Mouse (Mus musculus) mature B cell (primary cell): ENCODE measurements around the gene Caln1.

Source experiments
- in situ Hi-C: fragments of 300-500 bp; cut with MboI; formaldehyde crosslinking; loops from 2 replicates; pipeline ENCODE4 v1.14.3; 2019

Caln1 gene

DNA sequence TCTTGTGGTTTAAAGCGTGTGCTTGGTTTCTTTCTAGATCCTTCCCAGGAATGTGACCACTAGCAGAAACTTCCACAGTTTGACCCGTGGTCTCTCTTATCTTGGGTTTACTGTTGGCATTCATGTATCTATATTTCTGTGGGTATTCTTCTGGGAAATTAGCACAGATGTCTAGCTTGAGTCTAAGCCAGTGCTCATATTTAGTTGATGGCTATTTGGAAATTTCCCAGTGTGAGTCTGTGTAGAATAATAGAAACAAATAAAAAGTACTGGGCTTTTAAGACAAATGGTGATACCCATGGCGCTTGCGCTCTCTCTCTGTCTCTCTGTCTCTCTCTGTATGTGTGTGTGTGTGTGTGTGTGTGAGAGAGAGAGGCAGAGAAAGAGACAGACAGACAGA is 330.2 kb downstream of the Caln1 start:
- in situ Hi-C loops = no loop called here

GRCm38 (mm10) chr5:130701777-130702176 is 332.5 kb downstream of the Caln1 start:
- in situ Hi-C loops = no loop called here

DNA sequence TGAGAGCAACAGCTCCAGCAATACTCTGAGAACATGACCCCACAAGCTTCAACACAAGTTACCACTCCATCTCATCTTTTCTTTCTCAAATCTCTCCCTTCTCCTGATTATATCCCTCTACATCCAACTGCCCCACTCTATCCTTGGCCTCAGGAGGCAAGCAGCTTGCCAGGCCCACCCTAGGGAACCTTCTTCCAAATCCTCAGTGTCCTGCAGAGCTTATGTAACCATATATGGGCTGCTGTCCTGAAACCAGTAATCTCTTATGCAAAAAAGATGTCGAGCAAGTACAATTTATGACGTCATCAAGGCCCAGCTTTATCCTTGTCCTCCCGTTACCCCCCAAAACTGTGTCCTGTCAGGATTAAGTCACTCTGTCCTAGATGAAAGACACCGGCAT is 333.1 kb downstream of the Caln1 start:
- in situ Hi-C loops = no loop called here

DNA sequence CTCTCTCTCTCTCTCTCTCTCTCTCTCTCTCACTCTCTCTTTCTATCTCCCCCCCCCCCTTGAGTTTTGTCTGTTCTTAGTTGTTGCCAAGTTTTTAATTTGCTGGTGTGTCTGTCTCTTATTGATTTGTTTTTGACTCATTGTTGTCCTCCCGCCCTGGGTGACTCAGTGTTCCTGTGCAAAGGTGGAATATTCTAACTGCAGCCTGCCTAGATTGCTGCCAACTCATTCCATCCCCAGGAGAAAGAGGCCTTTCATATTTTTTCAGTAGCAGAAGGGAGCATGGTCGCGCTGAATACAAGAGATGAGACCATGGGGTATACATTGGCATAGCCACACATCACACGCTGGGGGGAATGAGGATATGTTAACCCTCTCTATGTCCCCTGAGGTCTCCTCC is 335.6 kb downstream of the Caln1 start:
- in situ Hi-C loops = no loop called here

- in situ Hi-C loops = no loop called here
These were observed 337.1 kb downstream of the Caln1 start for GRCm38 (mm10) chr5:130706202-130706855.

DNA sequence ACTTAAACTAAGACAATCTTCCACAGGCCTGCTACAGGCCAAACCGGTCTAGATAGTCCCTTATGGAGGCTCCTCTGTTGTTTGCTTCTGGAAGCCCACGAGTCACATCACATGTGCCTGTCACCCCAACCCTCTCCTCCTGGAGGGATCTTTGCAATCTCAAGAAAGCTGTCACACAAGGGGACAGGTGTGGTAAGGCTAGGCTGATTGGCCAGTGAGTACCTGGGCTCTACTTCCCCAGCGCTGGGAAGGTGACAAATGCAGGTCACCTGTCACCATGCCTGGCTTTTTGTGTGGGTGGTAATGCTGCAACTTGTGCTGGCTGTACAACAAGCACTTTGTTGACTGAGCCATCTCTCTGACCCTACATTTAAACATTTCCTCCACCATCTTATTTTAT is 338.5 kb downstream of the Caln1 start:
- in situ Hi-C loops = no loop called here

DNA sequence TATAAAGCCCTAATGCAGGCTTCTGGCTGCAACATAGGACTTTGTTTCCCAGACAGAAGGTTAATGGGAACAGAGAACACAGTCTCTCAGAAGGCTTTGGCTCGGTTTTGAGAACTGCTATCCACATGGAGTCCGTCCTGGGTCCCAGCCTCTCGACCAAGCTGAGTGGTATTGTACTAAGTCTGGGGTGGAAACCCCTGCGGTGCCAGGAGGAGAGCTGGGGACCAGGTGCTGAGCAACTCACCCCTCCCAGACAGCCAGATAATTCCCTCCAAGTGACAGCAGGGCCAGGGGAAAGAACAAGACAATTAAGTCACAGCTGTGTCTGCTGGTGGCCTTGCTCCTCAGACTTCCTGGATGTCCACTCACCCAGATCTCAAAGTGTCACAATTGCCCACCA is 339.4 kb downstream of the Caln1 start:
- in situ Hi-C loops = no loop called here

- in situ Hi-C loops = no loop called here
These were observed 342.4 kb downstream of the Caln1 start for GRCm38 (mm10) chr5:130711643-130712042.

GRCm38 (mm10) chr5:130712281-130712680 is 343.0 kb downstream of the Caln1 start:
- in situ Hi-C loops = no loop called here

- in situ Hi-C loops = no loop called here
These were observed 345.9 kb downstream of the Caln1 start for GRCm38 (mm10) chr5:130715181-130715580.

GRCm38 (mm10) chr5:130718385-130718784 is 349.1 kb downstream of the Caln1 start:
- in situ Hi-C loops = no loop called here

GRCm38 (mm10) chr5:130742171-130742570 is 372.9 kb downstream of the Caln1 start:
- in situ Hi-C loops = no loop called here

GRCm38 (mm10) chr5:130757517-130757916 is 388.3 kb downstream of the Caln1 start:
- in situ Hi-C loops = no loop called here

- in situ Hi-C loops = no loop called here
These were observed 396.5 kb downstream of the Caln1 start for GRCm38 (mm10) chr5:130765784-130766183.

DNA sequence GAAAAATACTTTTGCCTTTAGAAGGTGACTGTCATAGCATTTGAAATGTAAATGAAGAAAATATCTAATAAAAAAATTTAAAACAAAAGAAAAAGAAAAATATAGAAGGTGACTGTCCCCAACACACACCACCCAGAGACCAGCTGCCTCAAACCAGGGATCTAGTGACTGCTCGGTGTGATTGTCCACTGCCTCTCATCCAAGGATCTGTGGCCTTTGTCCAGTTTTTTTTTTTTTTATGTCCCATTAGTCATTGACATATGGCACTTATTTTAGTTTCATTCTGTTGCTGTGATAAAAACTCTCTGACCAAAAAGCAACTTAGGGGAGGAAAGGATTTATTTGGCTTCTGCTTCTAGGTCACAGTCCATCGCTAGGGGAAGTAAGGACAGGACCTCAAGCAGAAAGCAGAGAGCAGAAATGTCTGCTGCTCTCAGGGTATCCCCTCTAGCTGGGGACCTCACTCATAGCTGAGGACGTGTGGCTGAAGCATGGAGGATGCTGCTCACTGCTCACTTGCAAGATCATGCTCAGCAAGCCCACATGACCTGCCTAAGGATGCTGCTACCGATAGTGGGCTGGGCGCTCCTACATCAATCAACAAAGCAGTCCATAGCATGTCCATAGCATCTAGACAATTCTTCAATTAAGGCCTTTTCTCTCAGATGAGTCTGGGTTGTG is 401.9 kb downstream of the Caln1 start:
- in situ Hi-C loops = no loop called here

GRCm38 (mm10) chr5:130772491-130772890 is 403.2 kb downstream of the Caln1 start:
- in situ Hi-C loops = no loop called here

- in situ Hi-C loops = no loop called here
These were observed 405.7 kb downstream of the Caln1 start for GRCm38 (mm10) chr5:130774946-130775345.

GRCm38 (mm10) chr5:130792755-130793452 is 423.6 kb downstream of the Caln1 start:
- in situ Hi-C loops = no loop called here

DNA sequence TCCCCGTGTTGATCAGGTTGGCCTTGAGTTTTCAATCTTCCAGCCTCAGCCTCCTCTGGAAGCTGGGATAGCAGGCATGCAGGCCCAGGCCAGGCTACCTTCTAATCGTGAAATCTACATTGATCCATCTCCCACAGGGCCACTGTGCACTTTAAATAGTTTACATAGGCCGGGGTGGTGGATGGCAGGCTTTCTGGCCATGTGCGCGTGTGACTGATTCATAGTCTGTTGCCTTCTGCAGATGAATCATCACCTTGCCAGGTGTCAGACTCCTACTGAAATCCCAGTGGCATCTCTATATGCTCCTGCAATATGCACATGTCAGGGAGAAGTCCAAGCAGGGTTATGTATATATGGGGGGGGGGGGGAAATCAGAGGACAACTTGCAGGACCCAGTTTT is 428.5 kb downstream of the Caln1 start:
- in situ Hi-C loops = no loop called here

DNA sequence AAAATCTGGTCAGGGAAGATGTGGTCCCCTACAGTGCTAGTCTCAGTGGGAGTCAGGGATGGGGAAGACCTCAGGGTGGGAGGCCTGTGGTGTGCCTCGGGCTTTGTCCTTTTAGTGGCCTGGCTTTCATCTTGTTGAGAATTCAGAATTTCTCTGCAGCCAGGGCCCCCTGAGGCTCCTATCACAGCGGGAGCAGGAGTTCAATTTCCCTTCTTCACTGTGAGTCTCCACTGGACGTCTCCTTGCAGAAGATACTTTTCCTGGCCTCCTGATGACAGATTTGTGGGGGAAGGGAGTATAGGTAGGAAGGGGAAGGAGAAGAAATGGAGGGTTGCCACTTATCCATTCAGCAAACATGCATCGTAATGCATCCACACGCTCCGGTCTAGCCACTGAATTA is 441.1 kb downstream of the Caln1 start:
- in situ Hi-C loops = no loop called here

DNA sequence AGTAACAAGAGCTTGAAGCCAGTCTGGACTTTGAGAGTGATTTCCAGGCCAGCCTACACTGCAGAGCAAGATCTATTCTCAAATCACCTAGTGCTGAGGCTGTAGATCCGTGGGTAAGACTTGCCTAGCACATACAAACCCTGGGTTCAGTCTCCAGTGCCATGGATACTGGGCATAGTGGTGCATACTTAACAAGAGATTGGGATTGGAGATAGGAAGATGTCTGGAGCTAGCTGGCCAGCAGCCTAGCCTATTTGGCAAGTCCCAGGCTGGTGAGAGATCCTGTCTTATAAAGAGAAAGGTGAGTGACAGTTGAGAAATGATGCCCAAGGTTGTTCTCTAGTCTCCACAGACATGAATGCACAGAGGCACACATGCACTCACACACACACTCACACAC is 441.6 kb downstream of the Caln1 start:
- in situ Hi-C loops = no loop called here

GRCm38 (mm10) chr5:130811266-130811665 is 442.0 kb downstream of the Caln1 start:
- in situ Hi-C loops = no loop called here

- in situ Hi-C loops = no loop called here
These were observed 442.7 kb downstream of the Caln1 start for GRCm38 (mm10) chr5:130811966-130812365.
